Mouse (Mus musculus) limb, embryonic 14.5 days (tissue): ENCODE measurements around the gene St8sia4. TPM values are rescaled to one million over a fixed set of nuclear protein-coding genes. Genes with fewer than 3 reads are reported as not detected.

Source experiments
- ATAC-seq: fragments of 200-750 bp; cut with Nextera tagmentation; 2 replicates; pipeline ENCODE4 v1.8.0; 2017; ENCODE audit warnings: low read depth, moderate number of reproducible peaks, moderate TSS enrichment; ENCODE audit not compliant: low FRiP score
- DNase-seq: peaks from one replicate; pipeline ENCODE4 v3.0.0-alpha.2; 2015; ENCODE audit warnings: low spot score
- H3K27ac ChIP-seq: fragments of 300-500 bp; sonication (generic); replicated peaks from 2 replicates; pipeline ENCODE4 v1.5.1; 2014; ENCODE audit warnings: low read depth, mild to moderate bottlenecking, low read length, moderate library complexity, mixed read lengths
- H3K27me3 ChIP-seq: fragments of 300-500 bp; sonication (generic); 2 replicates; pipeline ENCODE4 v1.6.1; 2014; ENCODE audit warnings: low read length, mixed read lengths; ENCODE audit not compliant: control insufficient read depth, insufficient read depth
- H3K36me3 ChIP-seq: fragments of 300-500 bp; sonication (generic); 2 replicates; pipeline ENCODE4 v1.6.1; 2014; ENCODE audit warnings: mild to moderate bottlenecking, low read length, moderate library complexity, mixed read lengths; ENCODE audit not compliant: control insufficient read depth, insufficient read depth
- H3K4me1 ChIP-seq: fragments of 300-500 bp; sonication (generic); 2 replicates; pipeline ENCODE4 v1.6.1; 2014; ENCODE audit warnings: antibody characterized with exemption, low read length, mixed read lengths; ENCODE audit not compliant: control insufficient read depth, insufficient read depth
- H3K4me2 ChIP-seq: fragments of 300-500 bp; sonication (generic); replicated peaks from 2 replicates; pipeline ENCODE4 v1.6.1; 2014; ENCODE audit warnings: low read depth, mild to moderate bottlenecking, low read length, moderate library complexity; ENCODE audit not compliant: severe bottlenecking
- H3K4me3 ChIP-seq: fragments of 300-500 bp; sonication (generic); replicated peaks from 2 replicates; pipeline ENCODE4 v1.5.1; 2014; ENCODE audit warnings: low read length
- H3K9ac ChIP-seq: fragments of 300-500 bp; sonication (generic); 2 replicates; pipeline ENCODE4 v1.6.1; 2014; ENCODE audit warnings: mild to moderate bottlenecking, low read depth, low read length, moderate library complexity; ENCODE audit not compliant: severe bottlenecking
- H3K9me3 ChIP-seq: fragments of 300-500 bp; sonication (generic); 2 replicates; pipeline ENCODE4 v1.6.1; 2016; ENCODE audit warnings: low read length; ENCODE audit not compliant: control insufficient read depth
- POLR2A ChIP-seq: fragments of 200-500 bp; IDR thresholded peaks from 2 replicates; pipeline ENCODE4 v1.8.0; 2012; ENCODE audit warnings: inconsistent platforms, mild to moderate bottlenecking, moderate library complexity, borderline replicate concordance; ENCODE audit not compliant: insufficient read depth, insufficient read length; ENCODE audit errors: extremely low read depth
- WGBS: fragments of 180-500 bp; shearing (Covaris S2); extraction: QIAGEN DNeasy Blood & Tissue Kit; methylation state at CpG from one replicate; pipeline ENCODE4 v1.1.7; 2014; 5-methylcytosine and 5-hydroxymethylcytosine counted together
- polyA plus RNA-seq, 2 experiments: library from polyadenylated mRNA; depleted of rRNA in 1 of 2; stranded (reverse) in 1 of 2; unstranded in 1 of 2; fragments of >200 nt; fragmentation: Nextera tagmentation in 1 of 2; extraction: Ambion mirVana in 1 of 2; gene quantifications; 2 replicates each; pipeline versions ENCODE4 v1.2.1 to v1.2.3; 2012 to 2014

Gene St8sia4
- polyA plus RNA-seq, 2 experiments = 2.1 to 5.4 TPM

DNA sequence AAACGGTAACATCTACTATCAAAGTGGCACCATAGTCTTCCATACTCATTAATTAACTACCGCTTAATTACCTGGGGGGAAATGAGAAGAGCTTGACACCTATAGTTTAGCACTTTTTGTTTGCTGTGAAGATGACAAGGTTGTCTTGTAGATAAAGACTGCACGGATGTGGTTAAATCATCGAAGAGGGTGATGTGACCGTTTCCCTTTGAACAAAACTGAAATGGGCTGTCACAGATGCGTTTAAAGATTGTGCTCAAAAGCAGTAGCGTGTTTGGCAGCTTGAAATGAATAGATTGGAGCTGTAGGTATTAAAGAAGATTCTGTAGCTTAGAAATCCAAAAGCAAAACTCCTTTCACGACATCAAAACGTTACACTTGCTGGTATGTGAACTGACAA lies 11.8 kb downstream of the St8sia4 start:
- TF ChIP-seq POLR2A = no peak
- Histone ChIP-seq H3K27me3 (no peaks in the 10 kb centered on the region), H3K4me2 (no peak overlapping the region), H3K36me3 (no peaks in the 10 kb centered on the region), H3K9me3 (no peaks in the 10 kb centered on the region), H3K9ac (no peak overlapping the region), H3K4me1 (no peaks in the 10 kb centered on the region), H3K27ac (no peak overlapping the region), H3K4me3 (no peak overlapping the region)
- no peak for DNase-seq
- WGBS = 84% methylated on average over 9 of the region's 9 CpGs
- no peak for ATAC-seq

DNA sequence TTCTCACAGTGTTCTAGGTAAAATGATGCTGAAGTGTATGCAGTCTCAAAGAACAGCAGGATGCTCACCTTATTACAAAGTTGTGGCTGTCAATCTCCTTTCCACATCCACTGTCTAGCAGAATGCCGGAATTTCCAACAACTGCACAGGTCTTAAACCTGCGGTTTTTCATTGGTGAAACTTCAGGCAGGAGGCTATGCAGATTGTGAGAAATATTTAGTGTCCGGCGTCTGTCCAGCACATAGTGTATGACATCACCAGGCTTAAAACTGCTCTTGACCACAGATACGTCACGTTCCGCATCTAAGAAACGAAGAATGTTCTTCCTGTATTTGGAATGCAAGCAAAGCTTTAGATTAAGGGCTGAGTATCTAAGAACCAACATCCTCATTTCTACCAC lies 13.9 kb downstream of the St8sia4 start:
- no peak for TF ChIP-seq POLR2A
- Histone ChIP-seq H3K27me3 (no peaks in the 10 kb centered on the region), H3K36me3 (no peaks in the 10 kb centered on the region), H3K4me1 (no peaks in the 10 kb centered on the region), H3K4me3 (no peak overlapping the region), H3K4me2 (no peak overlapping the region), H3K9me3 (no peaks in the 10 kb centered on the region), H3K9ac (no peak overlapping the region), H3K27ac (no peak overlapping the region)
- ATAC-seq = no peak
- 86% methylated on average over 8 of the region's 8 CpGs for WGBS
- DNase-seq = no peak

DNA sequence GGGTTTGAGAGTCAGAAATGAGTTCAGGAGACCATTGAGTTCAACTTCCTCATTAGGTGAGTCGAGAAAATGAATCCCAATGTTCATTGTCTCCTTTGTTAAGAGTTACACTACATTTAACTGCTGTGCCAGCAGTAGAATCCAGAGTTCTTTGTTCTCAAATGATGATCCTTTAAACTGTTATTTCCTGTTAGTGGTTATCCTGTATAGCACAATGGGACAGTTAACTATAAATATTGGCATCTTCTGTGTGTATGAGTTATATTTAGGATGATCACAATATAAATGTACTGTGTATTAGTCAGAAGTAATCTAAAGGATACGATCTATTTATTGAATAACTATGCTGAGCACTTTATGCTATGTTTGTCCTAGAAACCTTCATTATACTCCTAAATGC lies 23.1 kb downstream of the St8sia4 start:
- 68% methylated on average over 2 of the region's 2 CpGs for WGBS
- ATAC-seq = no peak

DNA sequence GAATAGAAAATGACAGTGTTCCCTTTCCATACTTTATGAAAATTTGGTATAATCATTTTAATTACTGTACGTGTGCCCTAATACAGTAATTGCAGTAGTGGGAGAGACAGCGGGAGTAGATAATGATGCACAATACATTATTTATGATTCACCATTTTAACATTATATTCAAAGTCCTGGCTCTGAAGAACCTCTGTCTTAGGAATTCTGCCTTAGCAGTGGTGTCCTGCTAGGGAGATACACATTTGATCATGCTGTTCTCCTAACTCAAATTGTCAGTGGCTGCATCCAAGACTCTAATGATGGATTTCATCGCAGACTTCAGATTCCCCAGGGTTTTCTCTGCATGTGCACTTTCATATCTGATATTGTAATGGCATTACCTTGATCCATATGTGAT lies 28.4 kb downstream of the St8sia4 start:
- no peak overlapping the region for H3K4me3 ChIP-seq
- no peaks in the 10 kb centered on the region for H3K9me3 ChIP-seq
- H3K27ac ChIP-seq = no peak overlapping the region
- ATAC-seq (no peak), DNase-seq (no peak)
- no peaks in the 10 kb centered on the region for H3K36me3 ChIP-seq
- TF ChIP-seq POLR2A = no peak
- H3K27me3 ChIP-seq = no peaks in the 10 kb centered on the region
- no peaks in the 10 kb centered on the region for H3K4me1 ChIP-seq
- H3K9ac ChIP-seq = no peak overlapping the region
- H3K4me2 ChIP-seq = no peak overlapping the region
- 89% methylated on average over 3 of the region's 3 CpGs for WGBS

More for the DNA sequence above, 23.1 kb downstream of the St8sia4 start:
- Histone ChIP-seq H3K9ac (no peak overlapping the region), H3K4me3 (no peak overlapping the region), H3K4me2 (no peak overlapping the region), H3K27me3 (no peaks in the 10 kb centered on the region), H3K27ac (no peak overlapping the region), H3K9me3 (no peaks in the 10 kb centered on the region), H3K4me1 (no peaks in the 10 kb centered on the region), H3K36me3 (no peaks in the 10 kb centered on the region)
- no peak for TF ChIP-seq POLR2A
- DNase-seq = no peak

DNA sequence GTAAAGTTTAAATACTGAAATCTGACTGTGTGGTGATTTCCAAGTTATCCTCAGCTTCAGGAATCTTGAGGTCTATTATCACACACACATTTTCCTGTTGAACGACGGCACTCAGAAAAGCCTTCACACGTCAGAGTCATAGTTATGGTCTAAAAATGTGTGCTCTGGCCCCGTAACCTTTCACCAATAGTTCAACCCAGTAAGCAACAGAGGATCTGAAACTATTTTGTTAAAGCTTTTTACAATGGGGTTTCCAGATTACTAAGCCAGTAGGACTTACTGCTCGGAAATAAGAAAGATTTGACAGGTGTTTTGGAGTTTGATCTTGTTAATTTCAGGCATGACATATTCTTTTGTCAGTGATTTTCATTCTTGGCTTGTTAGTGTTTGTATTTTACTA lies 43.0 kb downstream of the St8sia4 start:
- no peaks in the 10 kb centered on the region for H3K27me3 ChIP-seq
- no peak overlapping the region for H3K27ac ChIP-seq
- no peaks in the 10 kb centered on the region for H3K9me3 ChIP-seq
- H3K4me1 ChIP-seq = no peaks in the 10 kb centered on the region
- H3K4me2 ChIP-seq = no peak overlapping the region
- ATAC-seq = no peak
- no peak overlapping the region for H3K4me3 ChIP-seq
- no peak for DNase-seq
- 65% methylated on average over 5 of the region's 5 CpGs for WGBS
- TF ChIP-seq POLR2A = no peak
- no peaks in the 10 kb centered on the region for H3K36me3 ChIP-seq
- H3K9ac ChIP-seq = no peak overlapping the region

DNA sequence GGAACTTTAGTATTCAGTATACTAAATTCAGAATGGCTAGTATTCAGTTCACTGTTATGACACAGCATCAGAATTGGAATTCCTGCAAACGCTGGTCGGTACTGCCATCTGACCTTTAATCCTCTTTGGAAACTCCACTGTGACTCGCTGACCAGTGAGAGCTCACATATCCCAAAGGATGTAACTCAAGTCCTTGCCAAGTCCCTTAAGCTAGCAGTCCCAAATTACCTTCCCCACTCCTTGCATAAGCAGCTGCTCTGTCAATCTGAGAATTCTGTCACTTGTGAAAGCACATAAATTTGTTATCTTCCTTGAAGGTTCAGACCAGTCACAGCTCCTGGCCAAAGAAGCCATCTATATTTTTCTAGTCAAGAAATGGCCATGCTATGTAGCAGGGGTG lies 48.7 kb downstream of the St8sia4 start:
- Histone ChIP-seq H3K36me3 (no peaks in the 10 kb centered on the region), H3K27ac (no peak overlapping the region), H3K4me3 (no peak overlapping the region), H3K9me3 (no peaks in the 10 kb centered on the region), H3K4me1 (no peaks in the 10 kb centered on the region), H3K27me3 (no peaks in the 10 kb centered on the region), H3K4me2 (no peak overlapping the region), H3K9ac (no peak overlapping the region)
- ATAC-seq = no peak
- peak; percentile 9 for DNase-seq
- WGBS = 61% methylated on average over 3 of the region's 3 CpGs
- TF ChIP-seq POLR2A = no peak
